In genomic region chr2:65331321-65331720, GRCm38 (mm10) we compare ENCODE assay signal across 9 mouse cellular contexts. TPM values are rescaled to one million over a fixed set of nuclear protein-coding genes. Genes with fewer than 3 reads are reported as not detected.
DNase-seq lines count a peak whose midpoint lies in the region; ATAC-seq and TF ChIP-seq lines count a peak whose summit lies in the region.
"Had no signal": no experiment of that assay in that cellular context is flagged by ENCODE, and none has a peak within 500 bp of the region (broad histone marks: within the 10 kb centered on the region; RNA-seq: fewer than 3 reads in every experiment).

No protein-coding gene starts in this region.

- 75% methylated on average over 2 of the region's 2 CpGs for WGBS in heart, embryonic 12.5 days
- 74% methylated on average over 2 of the region's 2 CpGs for WGBS in lung, embryonic 14.5 days

- H3K4me2 ChIP-seq in heart, embryonic 12.5 days = no peak overlapping the region
- no peak overlapping the region for H3K4me2 ChIP-seq in lung, embryonic 14.5 days

- H3K36me3 ChIP-seq in heart, embryonic 12.5 days = no peaks in the 10 kb centered on the region
- no peaks in the 10 kb centered on the region for H3K36me3 ChIP-seq in lung, embryonic 14.5 days (ENCODE audit: insufficient read depth)

- no peak overlapping the region for H3K4me3 ChIP-seq in heart, embryonic 12.5 days
- H3K4me3 ChIP-seq in cortical plate, adult 2 months (ENCODE audit: insufficient read depth, low read length) = no peak overlapping the region
- H3K4me3 ChIP-seq in lung, embryonic 14.5 days (ENCODE audit: low read depth, low read length) = no peak overlapping the region

- no peak overlapping the region for H3K27ac ChIP-seq in heart, embryonic 12.5 days (ENCODE audit: poor library complexity, severe bottlenecking)
- H3K27ac ChIP-seq in cortical plate, adult 2 months (ENCODE audit: insufficient read depth, low read length) = no peak overlapping the region
- H3K27ac ChIP-seq in lung, embryonic 14.5 days (ENCODE audit: low read depth) = no peak overlapping the region
- H3K27ac ChIP-seq: macrophage had no signal

- H3K4me1 ChIP-seq in heart, embryonic 12.5 days (replicated peaks) = peaks cover 12% of the 10 kb centered on the region
- no peaks in the 10 kb centered on the region for H3K4me1 ChIP-seq in cortical plate, adult 2 months (ENCODE audit: control insufficient read depth, insufficient read depth, low read length)
- H3K4me1 ChIP-seq in lung, embryonic 14.5 days (ENCODE audit: insufficient read depth) = no peaks in the 10 kb centered on the region

- DNase-seq in heart, adult 18-20 months = peak; percentile 40 to 59
- DNase-seq in right cerebral cortex, postnatal 14 days = peak; percentile 15
- no peak for DNase-seq in right cerebral cortex, postnatal 4 days
- peak; percentile 80 for DNase-seq in induced T-regulatory cell, adult 2 months (ENCODE audit: low read depth)
- peak; percentile 75 for DNase-seq in lung, embryonic 14.5 days
- DNase-seq in thymus, postnatal 0 days (ENCODE audit: low spot score) = peak; percentile 66

- peaks cover 3% of the 10 kb centered on the region; the same call in 1 of the 2 replicates for H3K9me3 ChIP-seq in heart, embryonic 12.5 days (replicated peaks)
- H3K9me3 ChIP-seq in lung, embryonic 14.5 days (ENCODE audit: low read depth, low read length) = no peaks in the 10 kb centered on the region

- no peak for ATAC-seq in heart, embryonic 12.5 days (ENCODE audit: insufficient number of reproducible peaks, low FRiP score)
- peak; percentile 54; the same call in 1 of the 2 replicates for ATAC-seq in lung, embryonic 14.5 days (ENCODE audit: insufficient read depth)

- H3K9ac ChIP-seq in heart, embryonic 12.5 days = no peak overlapping the region
- H3K9ac ChIP-seq in lung, embryonic 14.5 days = no peak overlapping the region

- H3K27me3 ChIP-seq in heart, embryonic 12.5 days (replicated peaks) = no peaks in the 10 kb centered on the region
- no peaks in the 10 kb centered on the region for H3K27me3 ChIP-seq in lung, embryonic 14.5 days (ENCODE audit: insufficient read depth, low read length)

- TF ChIP-seq POLR2A in cortical plate, adult 2 months (IDR thresholded peaks at IDR 0.05; ENCODE audit: extremely low read depth, insufficient read depth, low read length) = no peak

- TF ChIP-seq CTCF in cortical plate, adult 2 months (IDR thresholded peaks at IDR 0.05; ENCODE audit: extremely low read depth, insufficient read depth, low read length) = peak; percentile 37; the same call in 1 of the 2 replicates
- TF ChIP-seq CTCF in lung, embryonic 14.5 days (IDR thresholded peaks at IDR 0.05; ENCODE audit: low read depth) = peak; percentile 76

RNA-seq across cellular contexts. Expression of gene Slc38a11, which starts 32.5 kb away (rescaled TPM):
- total RNA-seq in heart, adult 18-20 months (2021) = 1 to 10 TPM in 1 of 2 experiments, under 1 TPM in 1; 0.89 to 1.0 TPM
- 0.21 TPM in 1 of 2 replicates, not detected in the other for polyA plus RNA-seq in heart, embryonic 12.5 days (2016; fragmentation: Nextera tagmentation; extraction: Ambion mirVana)
- polyA plus RNA-seq in cortical plate, adult 2 months (2012; rRNA removed) = 3.7 and 3.9 TPM in 2 replicates
- not detected in 2 replicates for polyA plus RNA-seq in lung, embryonic 14.5 days (2014; fragmentation: Nextera tagmentation; extraction: Ambion mirVana)
- polyA plus RNA-seq in thymus, postnatal 0 days (2015; fragmentation: Nextera tagmentation; extraction: Ambion mirVana) = not detected in 2 replicates
- polyA plus RNA-seq: macrophage had no signal
